Mouse (Mus musculus) fat pad, adult 2 months (tissue): ENCODE measurements around the gene 9930111J21Rik1.
"Not testable (repeated sequence)": the region's sequence is repeated elsewhere in the genome, so short reads cannot be mapped to it uniquely, and the experiment has no call there.

Experiments
- DNase-seq: peaks from one replicate; pipeline ENCODE4 v3.0.0-alpha.2; 2011; ENCODE audit warnings: low read depth, low spot score; ENCODE audit errors: extremely low read depth

The 9930111J21Rik1 gene

GRCm38 (mm10) chr11:48979251-48979650 is at the start of gene 9930111J21Rik1:
9930111J21Rik1 (minus strand) TSS chr11:48979398.
- not testable (repeated sequence) for DNase-seq

- DNase-seq: not testable (repeated sequence)
These were observed 32.9 kb upstream of the 9930111J21Rik1 start for GRCm38 (mm10) chr11:49012074-49012473.

GRCm38 (mm10) chr11:49006785-49007184 is 27.6 kb upstream of the 9930111J21Rik1 start:
- not testable (repeated sequence) for DNase-seq

GRCm38 (mm10) chr11:49006317-49006716 is 27.1 kb upstream of the 9930111J21Rik1 start:
- not testable (repeated sequence) for DNase-seq

- DNase-seq: not testable (repeated sequence)
These were observed 21.2 kb upstream of the 9930111J21Rik1 start for GRCm38 (mm10) chr11:49000411-49000810.

GRCm38 (mm10) chr11:48994018-48994417 is 14.8 kb upstream of the 9930111J21Rik1 start, which contains the start of gene Tgtp1:
Tgtp1 (minus strand) TSS chr11:48994172.
- not testable (repeated sequence) for DNase-seq

GRCm38 (mm10) chr11:48993296-48993695 is 14.1 kb upstream of the 9930111J21Rik1 start:
- not testable (repeated sequence) for DNase-seq

- not testable (repeated sequence) for DNase-seq
These were observed 12.7 kb upstream of the 9930111J21Rik1 start, which contains the start of gene Gm12185 for GRCm38 (mm10) chr11:48991740-48992520. Gm12185 (minus strand) TSS chr11:48992226.

- not testable (repeated sequence) for DNase-seq
These were observed 10.8 kb upstream of the 9930111J21Rik1 start for GRCm38 (mm10) chr11:48989981-48990380.

- DNase-seq: not testable (repeated sequence)
These were observed 9.0 kb upstream of the 9930111J21Rik1 start for GRCm38 (mm10) chr11:48988219-48988618.

GRCm38 (mm10) chr11:48982848-48983247 is 3.6 kb upstream of the 9930111J21Rik1 start:
- not testable (repeated sequence) for DNase-seq

GRCm38 (mm10) chr11:48980052-48980451 is 854 bp upstream of the 9930111J21Rik1 start:
- DNase-seq: not testable (repeated sequence)

- not testable (repeated sequence) for DNase-seq
These were observed 808 bp downstream of the 9930111J21Rik1 start, which contains the start of gene Olfr56 for GRCm38 (mm10) chr11:48978240-48978939. Olfr56 (plus strand) TSS chr11:48978889.

- not testable (repeated sequence) for DNase-seq
These were observed 4.5 kb downstream of the 9930111J21Rik1 start for GRCm38 (mm10) chr11:48974686-48975085.

GRCm38 (mm10) chr11:48946090-48946489 is 33.1 kb downstream of the 9930111J21Rik1 start, which contains the start of gene Psme2b:
Psme2b (minus strand) TSS chr11:48946190.
- not testable (repeated sequence) for DNase-seq

- DNase-seq: not testable (repeated sequence)
These were observed 39.9 kb downstream of the 9930111J21Rik1 start for GRCm38 (mm10) chr11:48939286-48939685.

- not testable (repeated sequence) for DNase-seq
These were observed 43.9 kb downstream of the 9930111J21Rik1 start for GRCm38 (mm10) chr11:48935291-48935690.

- DNase-seq: not testable (repeated sequence)
These were observed 45.3 kb downstream of the 9930111J21Rik1 start for GRCm38 (mm10) chr11:48933923-48934322.

- DNase-seq: not testable (repeated sequence)
These were observed 45.8 kb downstream of the 9930111J21Rik1 start for GRCm38 (mm10) chr11:48933422-48933821.

GRCm38 (mm10) chr11:48928068-48928467 is 51.1 kb downstream of the 9930111J21Rik1 start:
- DNase-seq: not testable (repeated sequence)

GRCm38 (mm10) chr11:48926437-48926836 is 52.8 kb downstream of the 9930111J21Rik1 start:
- not testable (repeated sequence) for DNase-seq
